Mouse (Mus musculus): Measurements from ENCODE around the gene Kcnh2. TPM values are rescaled to one million over a fixed set of nuclear protein-coding genes. Genes with fewer than 3 reads are reported as not detected.

The Kcnh2 gene
- total RNA-seq, 2 experiments from 2014 or later: 1.4 to 2.2 TPM

GRCm38 (mm10) chr5:24320467-24320813 lies 31.0 kb downstream of the Kcnh2 start:
- TF ChIP-seq CTCF (IDR thresholded peaks at IDR 0.05): no peak
- DNase-seq: no peak
- intact Hi-C loops (cut with DNase I): no loop called here
- Histone ChIP-seq H3K4me3 (no peak overlapping the region), H3K27ac (no peak overlapping the region)

DNA sequence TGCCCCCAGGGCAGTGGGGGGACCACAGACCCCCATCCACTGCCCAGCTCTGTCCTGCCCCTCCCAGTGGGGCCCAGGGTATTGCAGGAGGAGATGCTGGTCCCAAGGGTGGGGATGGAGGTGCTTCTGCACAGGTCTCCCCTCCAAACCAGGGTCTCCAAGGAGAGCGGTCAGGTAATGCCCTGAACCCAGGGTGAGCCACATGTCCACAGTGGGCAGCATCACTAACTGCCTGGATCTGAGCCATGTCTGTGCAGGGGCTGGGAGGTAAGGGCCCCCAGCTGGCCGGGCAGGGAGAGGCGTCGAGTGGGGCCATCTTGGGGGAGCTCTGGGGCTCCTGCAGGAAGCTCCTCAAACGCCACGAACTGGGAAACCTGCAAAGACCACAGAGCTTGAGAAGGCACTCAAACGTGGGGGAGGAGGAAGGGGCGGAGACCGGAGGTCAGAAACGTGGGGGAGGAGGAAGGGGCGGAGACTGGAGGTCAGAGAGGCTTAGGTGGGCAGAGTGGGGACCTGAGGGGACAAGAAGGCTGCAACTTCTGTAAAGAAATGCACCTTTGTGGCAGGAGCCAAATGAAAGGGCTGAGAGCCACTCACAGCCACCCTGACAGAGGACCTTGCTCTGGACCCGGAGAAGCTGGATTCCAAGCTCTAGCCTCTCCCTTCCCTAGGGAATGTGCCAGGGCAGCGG lies 31.5 kb downstream of the Kcnh2 start:
- no peak for TF ChIP-seq CTCF (IDR thresholded peaks at IDR 0.05)
- H3K27ac ChIP-seq: no peak overlapping the region

DNA sequence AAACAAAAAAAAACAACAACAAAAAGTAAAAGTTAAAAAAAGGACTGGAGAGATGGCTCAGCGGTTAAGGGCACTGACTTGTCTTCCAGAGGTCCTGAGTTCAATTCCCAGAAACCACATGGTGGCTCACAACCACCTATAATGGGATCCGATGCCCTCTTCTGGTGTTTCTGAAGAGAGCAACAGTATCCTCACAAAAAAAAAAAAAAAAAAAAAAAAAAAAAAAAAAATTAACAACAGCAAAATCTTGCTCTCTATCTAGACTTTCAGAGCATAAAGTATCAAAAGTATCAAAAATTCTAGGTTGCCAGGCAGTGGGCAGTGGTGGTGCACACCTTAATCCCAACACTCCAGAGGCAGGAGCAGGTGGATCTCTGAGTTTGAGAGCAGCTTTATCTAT lies 42.2 kb downstream of the Kcnh2 start:
- Histone ChIP-seq H3K27ac (no peak overlapping the region), H3K4me3 (no peak overlapping the region)
- TF ChIP-seq CTCF (IDR thresholded peaks at IDR 0.05): no peak
- intact Hi-C loops (cut with DNase I): no loop called here
- DNase-seq: no peak

More for the DNA sequence above, 31.5 kb downstream of the Kcnh2 start:
- no peak overlapping the region for H3K4me3 ChIP-seq
- no peak for DNase-seq
- intact Hi-C loops (cut with DNase I): no loop called here

DNA sequence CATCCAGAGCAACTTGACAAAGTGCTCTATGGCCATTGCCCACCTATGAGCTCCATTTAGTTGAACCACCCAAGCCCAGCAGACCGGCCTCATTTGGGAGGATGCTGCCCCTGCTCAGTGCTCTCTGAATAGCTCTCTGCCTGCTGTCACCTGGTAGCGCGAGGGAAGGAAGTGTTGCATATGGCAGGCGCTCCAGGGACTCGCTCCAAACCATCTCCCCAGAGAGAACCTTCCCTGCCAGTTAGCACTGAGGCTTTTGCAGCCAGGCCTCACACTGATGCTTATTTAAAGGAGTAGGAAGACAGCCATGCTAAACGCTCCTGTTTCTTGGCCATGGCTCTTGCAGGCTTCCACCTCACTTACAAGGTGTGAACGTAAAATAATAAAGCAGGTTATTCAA lies 42.8 kb downstream of the Kcnh2 start:
- Histone ChIP-seq H3K27ac (no peak overlapping the region), H3K4me3 (no peak overlapping the region)
- no peak for TF ChIP-seq CTCF (IDR thresholded peaks at IDR 0.05)
- DNase-seq: no peak
- intact Hi-C loops (cut with DNase I): no loop called here

GRCm38 (mm10) chr5:24307118-24307777 lies 44.2 kb downstream of the Kcnh2 start:
- TF ChIP-seq CTCF (IDR thresholded peaks at IDR 0.05): no peak
- intact Hi-C loops (cut with DNase I): no loop called here
- Histone ChIP-seq H3K27ac (no peak overlapping the region), H3K4me3 (no peak overlapping the region)
- no peak for DNase-seq

GRCm38 (mm10) chr5:24303199-24303598 lies 48.2 kb downstream of the Kcnh2 start:
- DNase-seq: peak; percentile 65
- no peak overlapping the region for H3K27ac ChIP-seq
- peak; percentile 75 for TF ChIP-seq CTCF (IDR thresholded peaks at IDR 0.05)
- intact Hi-C loops (cut with DNase I): loop anchor here (1.0 kb wide), 1 partner anchor 36 kb away; no protein-coding TSS in a partner anchor
- H3K4me3 ChIP-seq: no peak overlapping the region

- Histone ChIP-seq H3K4me3 (no peak overlapping the region), H3K27ac (no peak overlapping the region)
- DNase-seq: no peak
- intact Hi-C loops (cut with DNase I): no loop called here
- no peak for TF ChIP-seq CTCF (IDR thresholded peaks at IDR 0.05)
These were observed 51.4 kb downstream of the Kcnh2 start for GRCm38 (mm10) chr5:24299845-24300589.

DNA sequence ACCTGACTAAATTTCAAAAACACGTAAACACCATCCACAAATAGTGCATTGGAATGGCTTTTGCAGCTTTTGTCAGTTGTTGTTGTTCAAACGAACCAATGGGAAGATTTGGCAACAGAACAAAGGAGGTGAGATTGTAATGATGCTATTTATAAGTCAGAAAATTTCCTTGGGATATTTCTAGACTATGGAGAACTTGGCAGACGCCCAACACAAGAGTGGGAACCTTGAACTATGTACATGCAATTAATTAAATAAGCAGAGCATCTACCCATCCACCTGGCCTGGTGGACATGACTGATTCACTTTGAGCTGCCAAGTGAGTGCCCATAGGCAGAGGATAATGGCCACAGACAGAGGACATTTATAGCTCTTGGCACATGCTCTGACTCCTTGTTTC lies 59.5 kb downstream of the Kcnh2 start:
- Histone ChIP-seq H3K27ac (peak overlapping the region; percentile 35; the same call in 1 of the 2 replicates), H3K4me3 (no peak overlapping the region)
- DNase-seq: no peak
- intact Hi-C loops (cut with DNase I): no loop called here
- no peak for TF ChIP-seq CTCF (IDR thresholded peaks at IDR 0.05)

DNA sequence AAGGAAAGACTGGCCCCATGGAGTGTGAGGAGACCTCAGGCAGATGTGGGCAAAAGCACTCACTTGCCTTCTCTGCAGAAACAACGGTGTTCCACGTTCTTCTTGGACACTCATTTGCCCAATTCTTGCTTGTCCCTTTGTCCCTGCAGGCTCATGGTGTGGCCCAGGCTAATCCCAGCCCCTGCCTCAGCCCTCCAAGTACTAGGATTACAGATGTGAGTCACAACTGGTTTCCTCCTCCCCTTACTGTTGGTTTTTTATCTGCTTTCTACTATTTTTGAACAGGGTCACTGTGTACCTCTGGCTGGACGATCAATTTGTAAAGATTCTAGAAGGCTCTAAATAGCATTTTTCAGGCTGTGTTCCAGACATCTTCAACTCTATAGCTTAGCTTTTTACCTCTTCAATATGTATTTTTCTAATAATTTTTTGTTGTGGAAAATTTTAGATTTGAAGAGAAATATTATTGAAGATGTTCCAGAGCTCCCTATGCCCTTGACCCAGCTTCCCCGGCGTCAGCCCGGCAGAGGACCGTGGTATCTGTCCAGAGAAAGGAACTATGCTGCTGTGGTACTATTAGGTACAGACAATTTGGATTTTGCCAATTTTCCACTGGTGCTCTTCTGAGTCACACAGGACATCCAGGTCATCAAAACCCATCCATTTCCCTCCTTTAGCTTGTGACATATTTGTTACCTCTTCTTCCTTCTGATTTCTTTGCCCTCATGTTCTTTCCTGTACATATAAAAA lies 65.0 kb downstream of the Kcnh2 start:
- intact Hi-C loops (cut with DNase I): no loop called here
- TF ChIP-seq CTCF (IDR thresholded peaks at IDR 0.05): no peak
- no peak overlapping the region for H3K27ac ChIP-seq
- H3K4me3 ChIP-seq: no peak overlapping the region
- no peak for DNase-seq

- intact Hi-C loops (cut with DNase I): no loop called here
- TF ChIP-seq CTCF (IDR thresholded peaks at IDR 0.05): no peak
- no peak overlapping the region for H3K4me3 ChIP-seq
- no peak for DNase-seq
- no peak overlapping the region for H3K27ac ChIP-seq
These were observed 67.3 kb downstream of the Kcnh2 start for GRCm38 (mm10) chr5:24284145-24284544.

DNA sequence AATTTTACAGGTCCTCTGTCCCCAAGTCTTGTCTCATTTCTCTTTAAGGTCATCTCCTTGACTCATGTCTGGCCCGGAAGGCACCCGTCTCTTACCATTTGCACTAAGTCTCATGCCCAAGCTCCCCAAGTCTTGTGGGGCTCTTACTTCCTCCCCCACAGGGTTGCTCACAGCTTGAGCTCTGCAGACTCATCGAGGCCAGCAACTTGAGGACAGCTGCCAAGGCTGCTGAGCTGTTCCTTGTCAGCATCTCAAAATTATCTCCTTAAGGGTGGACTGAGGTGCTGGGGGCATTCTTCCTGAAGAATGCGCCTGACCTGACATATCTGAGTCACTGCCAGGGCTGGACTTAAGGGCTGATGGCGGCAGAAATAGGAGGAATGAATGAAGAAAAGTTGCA lies 68.2 kb downstream of the Kcnh2 start:
- TF ChIP-seq CTCF (IDR thresholded peaks at IDR 0.05): no peak
- H3K27ac ChIP-seq: no peak overlapping the region
- no peak overlapping the region for H3K4me3 ChIP-seq
- intact Hi-C loops (cut with DNase I): no loop called here
- no peak for DNase-seq

DNA sequence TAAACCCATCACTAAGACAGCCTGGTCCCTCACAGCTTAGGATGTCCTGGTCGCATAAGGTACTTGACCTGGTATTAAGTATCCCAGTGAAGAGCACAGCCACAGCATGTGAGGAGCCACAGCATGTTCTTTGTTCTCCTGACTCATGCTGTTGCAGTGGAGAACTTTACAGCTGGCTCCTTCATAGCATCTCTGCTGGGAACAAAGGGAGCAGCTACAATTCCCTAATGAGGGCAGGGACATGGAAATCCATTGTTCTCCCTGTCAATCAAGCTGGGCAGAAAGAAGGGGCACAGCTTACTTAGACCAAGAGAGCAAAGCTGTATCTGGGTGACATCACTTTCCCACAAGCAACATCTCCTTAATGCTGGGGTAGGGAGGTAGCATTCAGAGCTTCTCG lies 70.9 kb downstream of the Kcnh2 start:
- H3K27ac ChIP-seq: no peak overlapping the region
- no peak for TF ChIP-seq CTCF (IDR thresholded peaks at IDR 0.05)
- no peak for DNase-seq
- intact Hi-C loops (cut with DNase I): no loop called here
- no peak overlapping the region for H3K4me3 ChIP-seq

- H3K4me3 ChIP-seq: no peak overlapping the region
- TF ChIP-seq CTCF (IDR thresholded peaks at IDR 0.05): no peak
- H3K27ac ChIP-seq: no peak overlapping the region
- DNase-seq: no peak
- intact Hi-C loops (cut with DNase I): no loop called here
These were observed 71.9 kb downstream of the Kcnh2 start for GRCm38 (mm10) chr5:24279527-24279926.

All from gastrocnemius, adult 2 months (tissue).